Mouse (Mus musculus) E14TG2a.4 (cell line): ENCODE measurements around the gene Clcnka.

Source experiments
- CTCF ChIP-seq: conservative IDR thresholded peaks from 2 replicates; pipeline ENCODE4 v1.5.1; 2014; ENCODE audit warnings: low read length
- NANOG ChIP-seq: IDR thresholded peaks from 2 replicates; pipeline ENCODE4 v1.6.1; 2014; ENCODE audit warnings: borderline replicate concordance, low read length, mixed read lengths

DNA sequence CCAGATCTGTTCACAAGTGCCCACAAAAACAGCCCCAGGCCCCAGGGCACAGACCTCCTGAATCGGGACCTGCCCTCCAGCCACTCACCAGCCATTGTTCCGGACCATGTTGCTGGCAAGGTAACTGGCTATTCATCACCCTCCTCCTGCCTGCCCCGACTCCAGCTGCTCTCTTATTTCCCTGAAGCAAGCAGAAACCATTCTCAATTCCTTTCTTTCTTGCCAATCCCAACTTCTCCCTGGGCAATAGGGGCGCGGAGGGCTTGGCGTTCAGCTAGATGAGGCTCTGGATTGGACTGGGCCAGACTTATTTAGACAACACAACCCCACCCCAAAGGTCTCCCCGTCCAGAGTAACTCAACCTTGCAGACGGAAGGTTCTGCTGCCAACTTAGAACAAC, 18.9 kb downstream of the Clcnka start:
- TF ChIP-seq CTCF (no peak), NANOG (no peak)
